Mouse (Mus musculus): ENCODE data around the gene Celf2.

DNA sequence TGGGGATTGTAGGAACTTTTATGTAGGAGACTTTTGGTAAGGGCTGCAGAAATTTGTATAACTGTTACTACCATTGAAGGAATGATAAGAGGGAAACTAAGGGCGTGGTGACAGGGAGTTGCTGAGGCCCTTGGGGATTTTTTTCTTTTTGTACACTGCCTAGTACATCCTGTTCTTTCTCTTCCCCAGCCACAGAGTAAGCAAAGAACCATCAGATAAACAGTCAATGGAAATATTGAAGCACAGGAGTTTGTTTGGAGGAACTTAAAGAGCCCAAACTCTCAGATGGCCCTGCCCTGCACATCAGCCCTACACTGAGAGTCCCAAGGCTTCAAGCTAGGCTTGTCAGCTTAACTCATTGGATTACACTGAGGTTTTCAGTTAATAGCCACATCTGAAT is 267.2 kb downstream of the Celf2 start:
- no peak for TF ChIP-seq POLR2A (IDR thresholded peaks at IDR 0.05; ENCODE audit: borderline replicate concordance, insufficient read depth, low read length)
- TF ChIP-seq CTCF (IDR thresholded peaks at IDR 0.05; ENCODE audit: borderline replicate concordance, insufficient read depth, low read depth, low read length): no peak

Data from cerebellum, adult 2 months (tissue).